Mouse (Mus musculus) adrenal gland, postnatal 14 days (tissue): ENCODE measurements at regions not wholly inside any gene's neighbourhood (a gene's known extent, or its start where the extent isn't known, plus 50 kb on each side); places are given as distances from the start of the nearest gene placed in this dataset.

ENCODE experiments used
- DNase-seq: peaks from one replicate; pipeline ENCODE4 v3.0.0; 2021; ENCODE audit warnings: mixed read lengths

DNA sequence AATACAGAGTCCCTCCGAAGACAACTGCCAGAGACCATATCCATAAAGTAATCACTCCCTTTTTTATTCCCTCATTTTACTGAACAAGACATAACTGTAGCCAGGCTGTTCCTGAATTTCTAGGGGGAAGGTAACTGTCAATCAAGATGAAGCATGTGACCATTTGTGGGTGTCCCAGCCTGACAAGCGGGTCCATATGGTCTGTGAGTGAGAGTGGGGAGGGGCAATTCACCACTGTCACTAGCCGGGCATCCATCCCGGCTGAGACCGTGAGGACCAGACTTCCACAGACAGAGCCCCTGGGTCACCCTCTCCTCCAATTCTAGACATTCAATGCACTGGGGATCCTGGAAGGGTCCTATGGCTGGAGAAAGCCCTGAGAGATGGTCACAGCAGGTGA is 54.6 kb downstream of the Gm11733 start:
- DNase-seq, result no peak

DNA sequence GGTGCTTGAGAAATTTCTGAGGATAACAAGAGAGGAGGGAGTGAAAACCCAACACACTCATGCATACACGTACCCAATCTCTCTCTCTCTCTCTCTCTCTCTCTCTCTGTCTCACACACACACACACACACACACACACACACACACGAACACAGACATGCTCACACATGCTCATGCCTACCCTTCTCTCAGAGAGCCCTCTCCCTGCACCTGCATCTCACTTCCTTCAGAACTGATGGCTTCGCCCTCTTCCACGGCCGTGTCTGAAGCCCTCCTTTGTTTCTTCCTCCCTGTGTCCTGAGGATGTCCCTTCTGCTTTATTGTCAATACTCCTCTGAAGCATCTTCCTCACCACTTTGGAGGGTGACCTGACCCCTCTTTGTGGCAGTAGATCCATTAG is 56.4 kb downstream of the Gm11733 start:
- no peak for DNase-seq

DNA sequence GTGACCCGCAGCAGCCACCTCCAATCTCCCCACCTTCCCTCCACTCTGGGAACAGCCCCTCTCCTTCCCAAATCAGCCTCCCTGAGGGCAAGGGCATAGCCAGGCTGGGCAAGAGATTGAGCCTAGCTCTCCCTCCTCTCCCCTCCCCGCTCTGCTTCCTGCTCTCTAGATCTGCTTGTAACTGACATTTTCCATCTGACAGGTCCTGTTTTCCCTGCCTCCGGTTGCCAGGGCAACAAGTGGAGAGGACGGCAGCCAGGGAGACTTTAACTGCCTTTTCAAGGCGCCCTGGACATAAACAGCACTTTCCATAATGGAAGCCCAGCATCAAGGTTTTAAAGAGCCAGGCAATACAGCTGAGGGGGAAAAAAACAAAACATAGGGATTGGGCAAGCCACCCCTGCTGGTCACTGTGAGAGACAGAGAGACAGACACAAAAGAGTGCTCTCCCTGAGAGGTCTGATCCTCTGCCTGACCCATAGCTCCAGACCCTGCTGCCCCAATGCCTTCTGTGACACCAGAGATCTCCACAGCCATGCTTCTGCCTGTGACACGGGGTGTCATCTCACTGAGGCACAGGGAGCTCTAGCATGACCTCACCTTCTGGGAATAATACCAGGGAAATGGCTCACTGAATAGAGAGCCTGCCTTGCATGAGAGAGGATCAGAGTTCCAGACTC is 57.2 kb downstream of the Gm11733 start:
- peak; percentile 63 for DNase-seq

DNA sequence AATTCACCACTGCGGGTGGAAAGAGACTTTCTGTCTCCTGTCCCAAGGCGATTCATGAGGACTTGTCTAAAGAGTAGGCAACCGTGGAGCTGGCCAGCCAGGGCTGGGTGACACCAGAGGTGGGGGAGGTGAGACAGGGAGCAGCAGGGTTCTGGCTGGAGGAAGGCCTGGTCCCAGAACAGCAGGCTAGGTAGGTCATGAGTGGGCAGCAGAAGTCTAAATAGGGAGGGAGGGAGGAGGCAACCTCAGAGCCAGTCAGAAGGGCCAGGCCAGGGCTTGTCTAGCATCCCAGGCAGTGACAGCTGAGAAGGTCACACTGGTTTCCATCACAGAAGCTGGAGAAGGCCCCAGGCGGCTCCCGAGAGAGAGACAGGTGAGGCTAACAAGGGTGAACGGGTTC is 59.0 kb downstream of the Gm11733 start:
- DNase-seq, result peak; percentile 30

DNA sequence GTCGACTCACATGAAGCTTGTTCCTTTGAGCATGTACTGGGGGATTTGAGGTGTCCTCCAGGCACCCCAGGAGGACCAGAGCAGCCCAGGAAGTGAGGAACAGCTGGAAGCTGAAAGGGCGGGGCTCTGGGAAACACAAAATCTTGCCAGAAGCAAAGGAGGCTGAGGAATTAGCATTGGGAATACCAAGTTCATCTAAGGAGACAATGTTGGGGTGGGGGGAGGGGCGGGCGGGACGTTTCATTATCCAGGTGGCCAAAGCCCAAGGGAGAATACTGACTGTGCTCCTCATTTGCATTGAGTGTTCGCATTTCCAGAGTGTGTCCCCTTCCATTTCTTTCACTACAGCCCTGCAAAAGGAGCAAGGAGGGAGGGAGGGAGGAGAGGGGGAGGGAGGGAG is 60.3 kb downstream of the Gm11733 start:
- DNase-seq, result no peak

DNA sequence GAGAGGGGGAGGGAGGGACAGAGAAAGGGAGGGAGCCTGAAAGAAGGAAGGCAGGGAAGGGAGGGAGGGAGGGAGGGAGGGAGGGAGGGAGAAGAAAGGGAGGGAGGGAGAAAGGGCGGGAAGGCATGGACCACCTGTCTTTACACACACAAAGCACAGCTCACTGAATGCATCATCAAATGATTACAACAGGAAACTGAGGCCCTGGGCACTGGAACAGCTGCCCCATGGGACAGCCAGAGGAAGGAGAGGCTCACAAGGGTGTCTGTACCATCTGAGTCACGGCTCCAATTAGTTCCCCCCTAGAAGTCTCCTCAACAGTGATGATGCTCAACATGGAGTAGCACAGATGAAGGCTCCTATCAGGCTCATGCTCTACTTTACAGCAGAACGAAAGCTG is 60.8 kb downstream of the Gm11733 start:
- no peak for DNase-seq

DNA sequence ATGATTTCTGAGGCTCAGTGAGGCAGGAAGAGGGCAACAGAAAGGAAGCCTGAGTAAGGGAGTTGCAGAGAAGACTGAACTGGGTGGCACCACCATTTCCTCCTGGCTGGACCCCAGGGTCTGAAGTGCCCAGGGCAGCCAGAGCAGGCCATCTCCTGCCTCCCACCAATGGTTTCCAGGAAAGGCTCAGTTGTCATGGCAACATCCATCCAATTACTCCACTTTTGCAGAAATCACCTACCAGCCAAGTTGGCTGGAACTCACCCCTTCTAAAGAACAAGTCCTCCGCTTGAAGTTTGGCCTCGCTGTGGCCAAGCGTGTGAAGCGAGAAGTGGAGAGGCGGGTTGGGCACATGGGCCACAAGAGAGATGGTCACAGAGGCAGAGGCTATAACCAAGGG is 67.8 kb downstream of the Gm11733 start:
- DNase-seq, result no peak

DNA sequence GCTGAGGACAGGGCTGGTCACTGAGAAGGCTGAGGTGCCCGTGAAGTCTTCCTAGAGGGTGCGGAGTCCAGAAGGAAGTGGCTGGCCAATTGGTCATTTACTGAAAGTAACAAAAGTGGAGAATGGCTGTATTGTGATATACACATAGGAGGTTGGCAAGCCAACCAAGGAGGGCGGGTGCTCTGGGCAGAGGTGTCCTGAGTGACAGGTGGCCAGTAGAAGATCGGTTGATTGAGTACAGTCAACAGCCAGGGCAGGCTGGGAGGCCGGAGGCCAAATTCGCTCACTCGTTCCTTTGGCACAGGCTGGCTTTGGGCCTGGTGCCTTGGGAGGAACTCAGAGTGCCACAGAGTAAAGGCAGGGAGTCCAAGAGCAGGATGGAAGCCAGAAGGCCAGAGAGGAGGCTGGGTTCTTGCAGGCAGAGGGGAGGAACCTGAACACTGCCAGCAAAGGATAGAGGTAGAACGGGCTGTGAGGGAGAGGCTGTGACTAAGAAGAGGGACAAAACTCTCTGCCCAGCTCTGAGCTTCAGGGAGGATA is 68.3 kb downstream of the Gm11733 start:
- DNase-seq, result peak; percentile 49

DNA sequence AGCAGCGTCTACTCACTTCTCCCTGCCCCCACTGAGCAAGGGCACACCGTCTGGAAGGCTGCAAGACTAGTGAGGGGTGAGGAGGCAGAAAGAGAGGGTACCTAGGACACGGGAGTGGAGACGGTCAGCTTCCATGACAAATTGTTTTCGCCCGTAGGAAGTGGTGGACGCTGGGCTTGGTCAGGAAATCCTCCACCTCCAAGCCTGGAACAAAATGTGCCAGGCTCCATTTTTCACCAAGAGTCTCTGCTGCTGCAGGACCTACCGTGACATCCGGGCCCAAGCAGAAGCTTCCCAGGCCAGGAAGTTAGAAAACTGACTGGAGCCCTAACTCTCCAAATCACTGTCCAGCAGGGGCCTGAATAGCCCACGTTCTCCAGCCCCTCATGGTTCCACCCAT is 69.9 kb downstream of the Gm11733 start:
- DNase-seq, result peak; percentile 35

DNA sequence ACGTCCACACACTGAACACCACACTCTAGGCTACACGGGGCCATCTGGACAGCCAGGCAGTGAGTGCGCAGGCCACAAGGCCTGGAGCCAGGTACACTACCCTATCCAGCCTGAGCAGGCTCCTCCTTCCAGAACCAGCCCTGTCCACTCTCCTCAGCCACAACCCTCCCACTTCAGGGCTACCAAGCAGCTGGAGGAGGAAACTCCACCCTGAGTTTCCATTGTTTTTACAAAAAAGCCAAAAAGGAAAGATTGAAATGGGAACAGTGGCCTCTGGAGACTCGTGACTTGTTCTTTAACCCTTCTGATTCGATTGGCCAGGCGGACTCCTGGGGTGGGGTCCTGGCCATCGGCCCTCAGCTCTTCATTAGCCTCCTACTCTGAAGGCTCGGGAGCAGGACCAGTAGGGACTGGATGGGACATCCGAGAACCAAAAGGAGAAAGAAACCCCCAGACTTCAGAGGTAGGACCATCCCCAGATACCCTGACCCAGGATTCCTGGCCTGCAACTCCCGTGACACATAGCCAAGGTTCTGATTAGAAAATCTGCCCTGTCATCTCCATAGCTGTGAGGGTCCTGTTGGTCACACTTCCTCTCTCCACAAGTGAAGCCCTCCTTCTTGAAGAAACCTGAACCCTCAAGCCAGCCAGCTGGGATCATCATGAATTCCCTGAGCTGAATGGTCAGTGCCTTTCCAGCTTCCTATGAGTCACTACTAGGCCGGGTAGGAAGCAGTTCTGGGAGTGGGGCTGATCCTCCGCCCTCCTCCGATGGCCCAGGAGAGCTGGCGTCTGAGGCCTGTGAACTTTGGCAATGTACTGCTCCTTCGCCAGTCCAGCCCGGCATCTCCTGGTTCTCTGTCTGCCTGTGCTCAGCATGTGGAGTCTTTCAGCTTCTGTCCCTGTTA is 73.6 kb downstream of the Gm11733 start:
- DNase-seq, result peak; percentile 62

DNA sequence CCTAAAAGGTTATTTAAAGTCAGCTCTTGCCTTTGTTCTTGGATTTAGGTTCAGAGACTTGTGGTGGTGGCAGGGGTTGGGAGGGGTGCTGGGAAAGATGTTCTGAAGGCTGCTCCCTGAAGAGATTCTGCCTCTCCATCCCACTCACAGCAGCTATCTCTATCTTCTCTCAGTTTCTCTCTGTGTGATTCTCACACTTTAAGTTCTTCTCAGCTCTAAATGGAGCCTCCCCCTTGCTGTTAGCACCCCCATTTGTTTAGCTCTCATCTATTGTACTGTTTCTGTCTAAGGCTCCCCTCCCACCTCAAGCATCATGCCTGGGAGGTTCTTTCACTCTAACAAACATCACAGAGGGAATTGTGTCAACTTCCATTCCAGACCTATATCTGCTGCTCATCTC is 75.7 kb downstream of the Gm11733 start:
- DNase-seq, result no peak

DNA sequence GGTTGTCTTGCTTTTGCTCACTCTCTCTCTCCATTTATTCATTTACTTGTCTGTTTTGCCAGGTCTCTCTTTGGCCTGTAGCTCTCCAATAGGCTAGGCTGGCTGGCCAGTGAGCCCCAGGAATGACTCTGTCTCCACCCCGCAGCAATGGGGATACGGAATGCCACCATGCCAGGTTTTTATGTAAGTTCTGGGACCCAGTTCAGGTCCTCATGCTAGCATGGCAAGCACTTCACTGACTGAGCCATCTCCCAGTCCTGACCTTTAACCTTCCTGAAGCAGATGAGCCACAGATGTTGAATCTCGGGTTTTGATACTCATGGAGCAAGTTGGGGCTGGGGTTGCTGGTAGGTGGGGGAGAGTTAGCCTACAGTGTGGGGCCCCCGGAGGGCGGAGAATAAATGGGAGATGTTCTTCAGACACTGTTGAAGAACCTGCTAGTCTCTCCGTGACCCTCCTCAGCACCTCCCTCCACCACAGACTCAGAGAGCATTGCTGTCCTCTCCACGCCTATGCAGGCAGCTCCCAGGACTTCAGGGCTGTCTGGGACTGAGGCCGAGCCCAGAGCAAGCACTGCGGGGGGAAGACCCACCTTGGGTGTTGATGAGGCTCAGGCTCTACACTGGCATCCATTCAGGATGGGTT is 83.9 kb downstream of the Gm11733 start:
- DNase-seq, result no peak

DNA sequence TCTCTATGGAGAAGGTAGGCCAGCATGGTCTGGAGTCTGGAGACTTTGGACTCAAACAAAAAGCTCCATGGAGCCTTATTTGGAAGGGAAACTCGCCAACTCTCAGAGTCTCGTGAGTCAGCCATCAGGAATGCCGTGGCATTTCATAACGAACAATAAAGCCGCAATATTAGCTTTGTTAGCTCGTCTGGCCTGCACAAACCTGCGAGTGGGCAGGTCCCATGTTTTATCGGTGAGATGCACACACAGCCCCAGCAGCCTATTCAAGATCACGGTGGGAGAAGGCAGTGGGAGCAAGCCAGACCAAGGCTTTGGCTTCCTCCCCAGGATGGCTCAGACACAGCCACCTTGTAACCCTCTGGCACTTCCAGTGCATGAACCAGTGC is 84.4 kb downstream of the Gm11733 start:
- DNase-seq, result peak; percentile 59

DNA sequence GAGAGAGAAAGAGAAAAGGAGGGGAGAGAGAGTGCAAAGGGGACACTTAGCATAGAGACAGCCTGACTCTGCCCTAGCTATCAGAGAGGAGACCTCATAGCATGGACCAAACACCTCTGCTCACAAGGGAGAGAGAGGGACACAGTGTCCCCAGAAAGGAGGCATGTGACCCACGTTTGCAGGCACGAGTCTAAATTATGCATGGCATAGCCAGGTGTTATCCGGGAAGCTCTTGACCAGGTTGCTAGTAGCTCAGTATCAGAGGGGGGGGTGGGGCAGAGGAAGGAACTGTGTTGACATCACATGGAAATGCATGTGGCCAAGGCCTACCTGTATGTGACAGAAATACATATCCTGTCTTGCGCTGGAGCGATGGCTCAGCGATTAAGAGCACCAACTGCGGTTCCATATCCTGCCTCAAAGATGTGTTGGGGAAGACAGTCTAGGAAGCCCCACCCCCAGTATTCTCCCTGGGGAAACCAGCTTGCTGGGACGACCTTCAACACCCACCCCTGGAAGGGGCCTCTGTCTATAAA is 84.5 kb upstream of the Tnrc6c start:
- no peak for DNase-seq

DNA sequence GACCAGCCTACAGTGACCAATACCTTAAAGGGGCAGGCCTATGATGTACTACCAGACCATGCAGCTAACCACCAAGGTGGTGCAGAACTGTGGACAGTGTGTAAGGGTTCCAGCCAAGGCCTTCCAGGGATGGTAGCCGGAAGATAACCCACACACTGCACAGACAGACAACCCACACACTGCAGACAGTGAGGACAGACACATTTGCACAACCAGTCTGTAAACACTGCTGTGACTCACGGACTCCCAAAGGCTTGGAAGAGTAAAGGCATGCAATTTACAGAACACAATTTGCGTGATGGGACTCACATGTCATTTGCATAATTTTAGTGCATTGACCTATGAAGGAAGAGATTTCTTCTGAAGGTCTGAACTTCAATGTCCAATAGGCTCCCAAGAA is 82.2 kb upstream of the Tnrc6c start:
- no peak for DNase-seq

DNA sequence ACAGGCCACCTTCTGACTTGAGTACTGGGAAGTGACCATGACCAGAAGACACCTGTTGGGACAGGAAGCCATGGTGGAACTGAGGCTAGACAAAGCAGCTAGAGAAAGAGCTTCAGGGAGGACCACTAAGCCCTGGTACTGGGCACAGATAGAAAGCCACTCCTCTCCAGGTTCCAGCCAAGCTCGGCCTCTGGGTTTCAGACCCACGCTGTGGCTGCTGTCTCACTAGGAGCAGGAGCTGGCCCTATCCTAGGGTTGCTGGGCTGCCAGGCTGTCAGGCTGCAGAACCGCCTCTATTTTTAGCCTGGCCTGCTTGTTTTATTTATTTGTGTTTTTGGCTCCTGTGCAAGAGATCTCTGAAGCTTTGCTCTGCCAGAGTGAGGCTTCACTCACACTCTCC is 79.4 kb upstream of the Tnrc6c start:
- peak; percentile 57 for DNase-seq

DNA sequence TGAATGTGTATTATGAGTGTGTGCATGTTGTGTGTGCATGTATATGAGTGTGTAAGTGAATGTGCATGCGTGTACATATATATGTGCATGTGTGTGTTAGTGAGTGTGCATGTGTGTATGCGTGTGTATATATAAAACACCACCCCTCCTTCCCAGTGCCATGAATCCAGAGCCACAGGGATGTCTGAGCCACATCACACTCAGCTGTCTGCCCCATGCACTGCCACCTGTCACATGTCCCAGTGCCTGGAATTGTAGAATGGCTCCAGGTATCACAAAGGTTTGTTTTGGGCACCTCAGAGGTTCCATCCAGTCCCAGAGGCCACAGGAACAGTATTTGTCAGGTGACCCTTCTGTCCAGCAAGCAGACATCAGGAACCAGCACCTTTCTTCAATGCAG is 75.0 kb upstream of the Tnrc6c start:
- DNase-seq, result no peak

DNA sequence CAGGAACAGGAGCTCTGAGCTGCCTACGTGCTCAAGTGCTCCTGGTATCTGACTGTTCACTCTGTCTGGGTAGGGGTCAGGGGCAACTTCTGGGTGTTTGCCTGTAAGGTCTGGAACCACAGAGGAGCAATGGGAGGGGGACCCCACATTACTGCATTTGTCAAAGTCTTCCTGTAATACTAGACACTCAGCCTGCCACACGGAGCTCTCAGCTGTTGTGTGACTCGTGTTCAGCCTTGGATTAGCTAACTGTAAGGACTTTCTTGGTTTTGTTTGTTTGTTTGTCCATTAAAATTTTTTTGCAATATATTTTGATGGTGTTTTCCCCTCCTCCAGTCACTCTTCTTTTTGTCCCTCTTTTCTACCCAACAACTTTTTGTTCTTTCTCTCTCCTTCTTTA is 74.4 kb upstream of the Tnrc6c start:
- DNase-seq, result no peak

DNA sequence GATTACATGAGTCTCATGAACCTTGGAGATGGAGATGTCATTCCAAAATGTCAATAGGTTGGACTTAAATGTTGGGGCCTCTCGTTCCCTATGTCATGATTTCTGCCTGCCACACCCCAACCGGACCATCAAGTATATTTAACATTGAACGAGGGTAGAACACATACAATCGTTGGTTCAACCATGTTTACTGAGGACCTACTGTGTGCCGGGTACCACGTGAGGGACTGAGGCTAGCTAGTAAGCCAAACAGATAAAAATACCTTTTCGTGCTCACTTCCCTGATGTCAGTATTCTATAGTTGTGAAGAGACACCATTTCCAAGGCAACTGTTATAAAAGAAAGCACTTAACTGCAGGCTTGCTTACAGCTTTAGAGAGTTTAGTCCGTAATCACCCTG is 70.6 kb upstream of the Tnrc6c start:
- DNase-seq, result no peak

DNA sequence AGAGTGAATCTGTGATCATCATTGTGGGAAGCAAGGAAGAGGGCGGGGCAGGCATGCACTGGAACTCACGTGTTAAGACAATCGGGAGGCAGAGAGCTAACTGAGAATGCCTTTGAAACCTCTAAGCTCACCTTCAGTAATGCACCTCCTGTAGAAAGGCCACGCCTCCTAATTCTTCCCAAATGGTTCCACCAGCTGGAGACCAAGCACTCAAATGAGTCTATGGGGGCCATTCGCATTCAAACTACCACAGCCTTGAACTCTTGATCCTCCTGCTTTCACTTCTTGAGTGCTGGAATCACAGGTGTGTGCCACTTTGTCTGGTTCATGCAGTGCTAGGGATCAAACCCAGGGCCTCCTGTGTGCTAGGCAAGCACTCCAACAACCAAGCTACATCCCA is 68.5 kb upstream of the Tnrc6c start:
- no peak for DNase-seq

DNA sequence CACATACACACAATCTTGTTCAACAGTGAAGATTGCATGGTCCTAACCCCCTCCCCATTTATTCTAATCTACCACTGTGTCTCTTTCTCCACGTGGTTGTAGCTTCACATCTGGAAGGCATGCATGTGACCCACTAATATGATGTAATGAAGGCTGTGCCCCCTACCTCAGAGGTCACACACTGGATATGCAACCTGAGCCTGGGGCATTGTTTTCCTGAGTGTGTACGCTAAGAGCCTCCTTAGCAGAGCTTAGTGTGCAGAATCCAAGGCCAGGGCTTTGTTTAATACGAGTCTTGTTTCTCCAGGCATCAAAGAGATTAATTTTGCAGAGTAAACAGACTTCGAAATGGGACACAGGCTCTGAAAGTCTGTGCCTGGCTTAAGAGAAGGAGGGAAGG is 68.0 kb upstream of the Tnrc6c start:
- no peak for DNase-seq

DNA sequence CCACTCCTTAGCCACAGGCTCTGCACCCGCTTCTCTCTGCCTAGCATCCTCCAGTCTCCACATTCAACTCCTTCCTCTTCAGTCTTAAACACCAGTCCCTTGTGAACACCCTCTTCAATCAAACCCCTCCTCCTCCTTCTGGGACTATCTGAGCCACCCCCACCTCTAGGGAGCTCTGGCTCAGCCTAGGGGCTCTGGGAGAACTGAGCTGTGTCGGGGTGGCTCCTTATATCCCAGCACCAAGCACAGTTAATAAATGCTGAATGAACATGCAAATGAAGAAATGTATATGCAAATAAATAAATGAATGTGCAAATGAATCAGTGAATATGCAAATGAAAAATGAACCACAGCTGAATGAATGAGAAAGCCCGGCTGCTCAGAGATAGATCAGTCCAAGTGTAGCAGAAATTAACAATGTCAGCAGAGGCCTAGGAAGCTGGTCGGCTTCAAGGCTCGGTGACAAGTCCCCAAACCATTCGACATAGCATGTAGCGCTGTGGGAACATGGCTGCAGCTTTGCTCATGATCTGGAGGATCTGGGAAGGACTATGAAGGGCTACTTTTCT is 67.1 kb upstream of the Tnrc6c start:
- no peak for DNase-seq

DNA sequence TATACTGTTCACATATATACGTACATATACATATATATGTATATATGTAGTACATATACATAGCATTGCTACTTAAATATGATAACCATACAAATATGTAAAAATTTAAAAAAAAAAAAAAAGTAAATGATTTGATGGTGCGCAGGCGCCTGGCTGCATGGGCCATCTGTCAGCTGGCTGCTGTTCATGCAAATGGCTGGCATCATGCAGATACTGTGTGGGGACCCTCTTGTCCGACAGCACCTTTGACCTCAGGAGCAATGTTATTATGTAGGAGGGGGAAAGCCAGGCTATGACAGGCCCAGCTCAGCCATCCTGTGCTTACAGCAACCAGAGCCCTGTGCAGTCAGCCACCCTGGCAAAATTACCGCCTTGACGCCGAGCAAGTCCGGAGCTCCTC is 65.1 kb upstream of the Tnrc6c start:
- DNase-seq, result no peak
